Mouse (Mus musculus) hindbrain, embryonic 14.5 days (tissue): ENCODE results near the gene Cnnm2. TPM values are rescaled to one million over a fixed set of nuclear protein-coding genes. Genes with fewer than 3 reads are reported as not detected.
"Not testable (repeated sequence)": the region's sequence is repeated elsewhere in the genome, so short reads cannot be mapped to it uniquely, and the experiment has no call there.

ENCODE experiments used
- ATAC-seq: fragments of 200-750 bp; cut with Nextera tagmentation; 2 replicates; pipeline ENCODE4 v1.8.0; 2017; ENCODE audit warnings: moderate number of reproducible peaks, mild to moderate bottlenecking, moderate TSS enrichment, moderate library complexity; ENCODE audit not compliant: low FRiP score
- DNase-seq: peaks from one replicate; pipeline ENCODE4 v3.0.0-alpha.2; 2015; ENCODE audit warnings: low spot score
- H3K27ac ChIP-seq: fragments of 300-500 bp; sonication (generic); 2 replicates; pipeline ENCODE4 v1.5.1; 2014; ENCODE audit warnings: mild to moderate bottlenecking, moderate library complexity
- H3K27me3 ChIP-seq: fragments of 300-500 bp; sonication (generic); 2 replicates; pipeline ENCODE4 v1.6.1; 2014; ENCODE audit warnings: mild to moderate bottlenecking, low read length, mixed read lengths; ENCODE audit not compliant: control insufficient read depth, insufficient read depth
- H3K36me3 ChIP-seq: fragments of 300-500 bp; sonication (generic); replicated peaks from 2 replicates; pipeline ENCODE4 v1.6.1; 2014; ENCODE audit not compliant: control insufficient read depth, insufficient read depth
- H3K4me1 ChIP-seq: fragments of 300-500 bp; sonication (generic); replicated peaks from 2 replicates; pipeline ENCODE4 v1.6.1; 2014; ENCODE audit warnings: antibody characterized with exemption, low read length, mixed read lengths; ENCODE audit not compliant: control insufficient read depth, insufficient read depth
- H3K4me2 ChIP-seq: fragments of 300-500 bp; sonication (generic); replicated peaks from 2 replicates; pipeline ENCODE4 v1.6.1; 2014; ENCODE audit warnings: mild to moderate bottlenecking, moderate library complexity
- H3K4me3 ChIP-seq: fragments of 300-500 bp; sonication (generic); replicated peaks from 2 replicates; pipeline ENCODE4 v1.5.1; 2014; ENCODE audit warnings: mild to moderate bottlenecking, low read length
- H3K9ac ChIP-seq: fragments of 300-500 bp; sonication (generic); 2 replicates; pipeline ENCODE4 v1.6.1; 2014
- H3K9me3 ChIP-seq: fragments of 300-500 bp; sonication (generic); 2 replicates; pipeline ENCODE4 v1.6.1; 2016; ENCODE audit warnings: low read length; ENCODE audit not compliant: control insufficient read depth
- WGBS: fragments of 180-500 bp; shearing (Covaris S2); extraction: QIAGEN DNeasy Blood & Tissue Kit; methylation state at CpG from one replicate; pipeline ENCODE4 v1.1.7; 2014; 5-methylcytosine and 5-hydroxymethylcytosine counted together
- polyA plus RNA-seq: library from polyadenylated mRNA; unstranded; fragments of >200 nt; fragmentation: Nextera tagmentation; extraction: Ambion mirVana; gene quantifications from 2 replicates; pipeline ENCODE4 v1.2.1, GENCODE M21; 2014

Gene Cnnm2
- polyA plus RNA-seq, 1 experiment from 2014 or later: 10.8 TPM

DNA sequence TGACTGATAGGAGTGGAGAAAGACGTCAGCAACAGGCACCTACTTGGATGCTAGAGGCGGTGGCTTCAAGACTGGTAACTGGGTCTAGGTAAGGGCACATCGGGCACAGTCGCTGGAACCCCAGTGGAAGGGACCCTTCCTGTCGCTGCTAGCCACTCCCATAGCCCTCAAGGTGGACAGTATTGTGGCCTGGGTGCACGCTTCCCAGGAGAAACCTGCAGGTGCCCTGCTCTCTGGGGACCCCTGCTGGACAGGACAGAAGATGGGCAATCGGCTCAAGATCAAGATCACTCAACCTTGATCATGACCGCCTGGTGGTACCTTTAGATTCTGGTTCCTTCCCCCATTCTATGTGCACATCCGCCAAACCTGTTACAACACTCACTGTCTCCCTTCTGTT lies 6.3 kb upstream of the Cnnm2 start:
- no peak overlapping the region for H3K9ac ChIP-seq
- ATAC-seq (no peak), DNase-seq (no peak)
- no peaks in the 10 kb centered on the region for H3K27me3 ChIP-seq
- H3K9me3 ChIP-seq: no peaks in the 10 kb centered on the region
- no peak overlapping the region for H3K27ac ChIP-seq
- H3K4me2 ChIP-seq: no peak overlapping the region
- H3K4me3 ChIP-seq: no peak overlapping the region
- no peaks in the 10 kb centered on the region for H3K4me1 ChIP-seq
- 53% methylated on average over 9 of the region's 9 CpGs for WGBS
- H3K36me3 ChIP-seq: no peaks in the 10 kb centered on the region

DNA sequence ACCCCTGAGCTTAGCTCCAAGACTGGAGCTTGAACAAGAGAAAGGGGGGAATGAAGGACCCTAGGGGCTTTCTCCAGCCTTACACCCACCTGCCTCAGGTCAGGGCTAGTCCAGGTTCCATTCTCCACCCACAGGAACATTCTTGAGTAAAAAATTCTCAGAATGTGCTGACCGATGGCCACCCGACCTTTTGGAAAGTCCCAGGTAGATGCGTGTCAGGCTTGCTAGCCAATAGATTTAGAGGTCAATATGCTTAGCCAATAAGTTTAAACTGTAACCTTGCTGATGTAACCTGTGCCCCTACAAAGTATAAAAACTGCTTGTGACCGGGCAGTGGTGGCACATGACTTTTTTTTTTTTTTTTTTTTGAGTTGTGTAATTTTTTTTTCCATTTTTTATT lies 5.2 kb upstream of the Cnnm2 start:
- Histone ChIP-seq H3K27me3 (no peaks in the 10 kb centered on the region), H3K4me1 (no peaks in the 10 kb centered on the region), H3K4me3 (no peak overlapping the region), H3K27ac (no peak overlapping the region), H3K4me2 (no peak overlapping the region), H3K9ac (no peak overlapping the region), H3K36me3 (no peaks in the 10 kb centered on the region), H3K9me3 (no peaks in the 10 kb centered on the region)
- 89% methylated on average over 4 of the region's 4 CpGs for WGBS
- no peak for DNase-seq
- ATAC-seq: no peak

DNA sequence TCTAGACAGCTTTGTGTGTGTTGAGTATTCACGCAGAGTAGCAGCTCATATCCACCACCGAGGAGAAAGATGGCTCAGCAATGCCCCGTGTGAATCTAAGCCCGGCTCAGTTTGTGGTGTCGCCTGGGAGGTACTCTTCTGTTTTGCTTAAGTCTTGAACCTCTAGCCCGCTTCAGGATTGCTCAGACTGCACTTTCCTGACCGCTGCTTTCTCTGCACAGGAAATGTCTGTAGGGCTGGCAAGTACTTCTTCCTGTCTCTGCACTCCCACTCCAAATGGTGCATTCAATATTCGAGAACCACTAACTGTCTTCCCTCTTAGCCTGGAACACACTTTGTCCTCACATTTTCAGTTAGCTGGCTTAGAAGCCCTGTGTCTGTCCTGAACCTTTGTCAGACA lies 2.3 kb upstream of the Cnnm2 start:
- H3K4me3 ChIP-seq: no peak overlapping the region

DNA sequence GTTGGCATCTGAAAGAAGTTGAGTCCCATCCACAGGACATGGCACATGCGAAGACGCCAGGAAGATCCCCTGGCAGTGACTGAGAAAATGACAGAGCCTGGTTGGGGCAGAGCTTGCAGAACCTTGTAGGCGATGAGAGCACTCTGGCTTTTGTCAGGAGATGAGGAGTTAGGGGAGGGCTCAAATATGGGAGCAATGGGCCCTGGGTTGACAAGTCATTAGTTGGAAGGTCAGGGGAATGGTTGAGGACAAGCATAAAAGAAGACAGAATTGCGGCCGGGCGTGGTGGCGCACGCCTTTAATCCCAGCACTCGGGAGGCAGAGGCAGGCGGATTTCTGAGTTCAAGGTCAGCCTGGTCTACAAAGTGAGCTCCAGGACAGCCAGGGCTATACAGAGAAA lies 1.5 kb upstream of the Cnnm2 start:
- not testable (repeated sequence) for H3K9me3 ChIP-seq, H3K4me2 ChIP-seq, DNase-seq, H3K36me3 ChIP-seq, H3K4me3 ChIP-seq, ATAC-seq, H3K27me3 ChIP-seq, H3K9ac ChIP-seq, H3K27ac ChIP-seq
- peaks cover 27% of the 10 kb centered on the region for H3K4me1 ChIP-seq
- WGBS: 81% methylated on average over 10 of the region's 10 CpGs

More for the DNA sequence above, 2.3 kb upstream of the Cnnm2 start:
- 66% methylated on average over 8 of the region's 8 CpGs for whole genome bisulfite sequencing
- Histone ChIP-seq H3K27me3 (peaks cover 6% of the 10 kb centered on the region; the same call in 1 of the 2 replicates), H3K4me2 (no peak overlapping the region), H3K9me3 (no peaks in the 10 kb centered on the region), H3K27ac (no peak overlapping the region), H3K36me3 (no peaks in the 10 kb centered on the region), H3K4me1 (peaks cover 19% of the 10 kb centered on the region), H3K9ac (no peak overlapping the region)
- ATAC-seq (no peak), DNase-seq (no peak)

DNA sequence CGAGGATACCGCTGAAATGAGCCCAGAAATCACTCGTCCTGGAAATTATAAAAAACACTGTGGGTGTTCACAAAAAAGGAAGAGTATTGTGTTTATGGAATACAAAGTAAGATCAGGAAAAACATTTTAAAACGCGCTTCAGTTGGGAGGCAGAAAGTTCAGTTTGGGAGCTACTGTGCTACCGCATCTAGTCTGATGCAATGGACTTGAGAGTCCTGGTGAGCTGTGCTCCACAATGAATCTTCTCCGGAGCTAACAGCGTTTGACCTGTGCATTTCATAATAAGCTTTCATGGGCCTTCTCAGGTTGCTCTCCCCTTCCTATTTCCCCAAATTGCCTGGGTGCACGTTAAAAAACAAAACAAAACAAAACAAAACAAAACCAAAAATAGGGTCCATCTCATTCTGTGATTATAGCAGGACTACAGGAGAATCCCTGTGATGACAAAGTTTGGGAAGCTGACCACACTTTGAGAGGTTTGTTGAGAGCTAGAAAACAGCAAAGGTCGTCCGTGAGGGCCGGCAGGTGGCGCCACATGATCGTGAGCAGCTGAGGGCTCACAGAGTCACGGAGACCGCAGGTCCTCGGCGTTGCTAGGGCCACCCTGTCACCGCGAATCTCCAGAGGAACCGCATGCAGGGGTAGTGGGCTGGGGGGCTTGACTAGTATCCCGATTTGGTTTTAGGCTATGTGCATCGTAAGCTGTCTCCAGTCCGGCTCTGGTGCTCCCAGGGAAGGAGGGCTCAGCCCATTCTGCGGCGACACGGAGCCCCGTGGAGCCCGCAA lies 828 bp upstream of the Cnnm2 start:
- Histone ChIP-seq H3K4me3 (peak overlapping the region; percentile 84), H3K36me3 (no peaks in the 10 kb centered on the region), H3K9me3 (no peaks in the 10 kb centered on the region), H3K4me1 (peaks cover 32% of the 10 kb centered on the region), H3K9ac (no peak overlapping the region), H3K27me3 (peaks cover 7% of the 10 kb centered on the region; the same call in 1 of the 2 replicates), H3K27ac (peak overlapping the region; percentile 51; the same call in 1 of the 2 replicates), H3K4me2 (peak overlapping the region; percentile 99)
- 18% methylated on average over 29 of the region's 29 CpGs for WGBS
- peak; percentile 65 for ATAC-seq
- DNase-seq: peak; percentile 86

DNA sequence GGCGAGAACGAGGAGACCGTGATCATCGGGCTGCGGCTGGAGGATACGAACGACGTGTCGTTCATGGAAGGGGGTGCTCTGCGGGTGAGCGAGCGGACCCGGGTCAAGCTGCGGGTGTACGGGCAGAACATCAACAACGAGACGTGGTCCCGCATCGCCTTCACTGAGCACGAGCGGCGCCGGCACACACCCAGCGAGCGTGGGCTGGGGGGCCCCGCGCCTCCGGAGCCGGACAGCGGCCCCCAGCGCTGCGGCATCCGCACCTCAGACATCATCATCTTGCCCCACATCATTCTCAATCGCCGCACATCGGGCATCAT lies 535 bp downstream of the Cnnm2 start:
- peak overlapping the region; percentile 84 for H3K4me3 ChIP-seq
- peak; percentile 46 for DNase-seq
- ATAC-seq: no peak; the same call in 1 of the 2 replicates
- WGBS: 1% methylated on average over 36 of the region's 36 CpGs
- peak overlapping the region; percentile 99 for H3K4me2 ChIP-seq
- no peaks in the 10 kb centered on the region for H3K9me3 ChIP-seq
- peaks cover 7% of the 10 kb centered on the region; the same call in 1 of the 2 replicates for H3K27me3 ChIP-seq
- H3K4me1 ChIP-seq: peaks cover 41% of the 10 kb centered on the region
- no peaks in the 10 kb centered on the region for H3K36me3 ChIP-seq
- peak overlapping the region; percentile 79 for H3K9ac ChIP-seq
- peak overlapping the region; percentile 93 for H3K27ac ChIP-seq

DNA sequence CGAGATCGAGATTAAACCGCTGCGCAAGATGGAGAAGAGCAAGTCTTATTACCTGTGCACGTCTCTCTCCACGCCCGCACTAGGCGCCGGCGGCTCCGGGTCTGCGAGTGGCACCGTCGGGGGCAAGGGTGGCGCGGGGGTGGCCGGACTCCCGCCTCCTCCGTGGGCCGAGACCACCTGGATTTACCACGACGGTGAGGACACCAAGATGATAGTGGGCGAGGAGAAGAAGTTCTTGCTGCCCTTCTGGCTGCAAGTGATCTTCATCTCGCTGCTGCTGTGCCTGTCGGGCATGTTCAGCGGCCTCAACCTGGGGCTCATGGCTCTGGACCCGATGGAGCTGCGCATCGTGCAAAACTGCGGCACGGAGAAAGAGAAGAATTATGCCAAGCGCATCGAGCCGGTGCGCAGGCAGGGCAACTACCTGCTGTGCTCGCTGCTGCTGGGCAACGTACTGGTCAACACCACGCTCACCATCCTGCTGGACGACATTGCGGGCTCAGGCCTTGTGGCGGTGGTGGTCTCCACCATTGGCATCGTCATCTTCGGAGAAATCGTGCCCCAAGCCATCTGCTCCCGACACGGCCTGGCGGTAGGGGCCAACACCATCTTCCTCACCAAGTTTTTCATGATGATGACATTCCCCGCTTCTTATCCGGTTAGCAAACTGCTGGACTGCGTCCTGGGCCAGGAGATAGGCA lies 1.0 kb downstream of the Cnnm2 start:
- DNase-seq: no peak
- Histone ChIP-seq H3K36me3 (no peaks in the 10 kb centered on the region), H3K27me3 (peaks cover 7% of the 10 kb centered on the region; the same call in 1 of the 2 replicates), H3K9me3 (no peaks in the 10 kb centered on the region), H3K4me1 (peaks cover 41% of the 10 kb centered on the region), H3K9ac (peak overlapping the region; percentile 79), H3K4me2 (peak overlapping the region; percentile 99), H3K4me3 (peak overlapping the region; percentile 84), H3K27ac (peak overlapping the region; percentile 93)
- under 1% methylated on average over 47 of the region's 50 CpGs for WGBS
- no peak for ATAC-seq

DNA sequence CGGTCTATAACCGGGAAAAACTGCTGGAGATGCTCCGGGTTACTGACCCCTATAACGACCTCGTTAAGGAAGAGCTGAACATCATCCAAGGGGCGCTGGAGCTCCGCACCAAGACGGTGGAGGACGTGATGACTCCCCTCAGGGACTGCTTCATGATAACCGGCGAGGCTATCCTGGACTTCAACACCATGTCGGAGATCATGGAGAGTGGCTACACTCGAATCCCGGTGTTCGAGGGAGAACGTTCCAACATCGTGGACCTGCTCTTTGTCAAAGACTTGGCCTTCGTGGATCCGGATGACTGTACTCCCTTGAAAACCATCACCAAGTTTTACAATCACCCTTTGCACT lies 1.6 kb downstream of the Cnnm2 start:
- peaks cover 7% of the 10 kb centered on the region; the same call in 1 of the 2 replicates for H3K27me3 ChIP-seq
- H3K9ac ChIP-seq: peak overlapping the region; percentile 79
- peak overlapping the region; percentile 99 for H3K4me2 ChIP-seq
- peaks cover 41% of the 10 kb centered on the region for H3K4me1 ChIP-seq
- no peak overlapping the region for H3K27ac ChIP-seq
- no peak for ATAC-seq
- no peaks in the 10 kb centered on the region for H3K36me3 ChIP-seq
- peak; percentile 48 for DNase-seq
- under 1% methylated on average over 19 of the region's 19 CpGs for WGBS
- H3K9me3 ChIP-seq: no peaks in the 10 kb centered on the region
- H3K4me3 ChIP-seq: peak overlapping the region; percentile 84

DNA sequence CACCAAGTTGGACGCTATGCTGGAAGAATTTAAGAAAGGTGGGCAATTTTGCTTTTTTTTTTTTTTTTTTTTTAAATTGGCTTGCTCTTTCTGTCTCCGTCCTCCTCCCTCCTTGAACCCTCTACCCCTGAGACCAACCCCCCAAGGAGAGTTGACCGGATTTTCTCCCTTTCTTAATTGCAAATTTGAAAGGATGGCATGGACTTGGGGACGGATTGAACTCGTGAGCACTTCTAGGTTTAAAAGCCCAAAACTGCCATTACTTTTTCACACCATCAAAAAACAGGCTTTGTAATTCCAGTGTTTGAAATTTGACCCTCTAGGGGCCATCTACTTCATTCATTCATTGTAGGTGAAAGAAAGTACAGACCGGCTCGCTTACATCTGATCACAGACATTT lies 2.0 kb downstream of the Cnnm2 start:
- peak overlapping the region; percentile 99 for H3K4me2 ChIP-seq
- H3K4me1 ChIP-seq: peaks cover 41% of the 10 kb centered on the region
- H3K9ac ChIP-seq: peak overlapping the region; percentile 79
- no peak overlapping the region for H3K27ac ChIP-seq
- peaks cover 7% of the 10 kb centered on the region; the same call in 1 of the 2 replicates for H3K27me3 ChIP-seq
- peak overlapping the region; percentile 84 for H3K4me3 ChIP-seq
- no peaks in the 10 kb centered on the region for H3K9me3 ChIP-seq
- H3K36me3 ChIP-seq: no peaks in the 10 kb centered on the region
- no peak for ATAC-seq
- WGBS: 11% methylated on average over 7 of the region's 7 CpGs
- DNase-seq: no peak
